Mouse (Mus musculus): ENCODE data around the gene Chrm4. TPM values are rescaled to one million over a fixed set of nuclear protein-coding genes. Genes with fewer than 3 reads are reported as not detected.

Gene Chrm4
- total RNA-seq, 2 experiments from 2014 or later: 15.1 to 21.2 TPM

- DNase-seq (ENCODE audit: low spot score in 2 of 2): no peak
These were observed 35.1 kb downstream of the Chrm4 start for GRCm38 (mm10) chr2:91961901-91962761.

GRCm38 (mm10) chr2:91962864-91963401, 35.9 kb downstream of the Chrm4 start:
- DNase-seq (ENCODE audit: low spot score in 2 of 2): no peak

GRCm38 (mm10) chr2:91963443-91963932, 36.4 kb downstream of the Chrm4 start:
- peak; percentile 92 to 94 for DNase-seq (ENCODE audit: low spot score in 2 of 2)

GRCm38 (mm10) chr2:91964610-91965204, 37.7 kb downstream of the Chrm4 start:
- no peak for DNase-seq (ENCODE audit: low spot score in 2 of 2)

GRCm38 (mm10) chr2:91965417-91965816, 38.4 kb downstream of the Chrm4 start:
- no peak for DNase-seq (ENCODE audit: low spot score in 2 of 2)

GRCm38 (mm10) chr2:91966367-91966766, 39.3 kb downstream of the Chrm4 start:
- DNase-seq (ENCODE audit: low spot score in 2 of 2): no peak

- no peak for DNase-seq (ENCODE audit: low spot score in 2 of 2)
These were observed 40.9 kb downstream of the Chrm4 start for GRCm38 (mm10) chr2:91967962-91968361.

- DNase-seq (ENCODE audit: low spot score in 2 of 2): peak; percentile 68 to 74
These were observed 44.4 kb downstream of the Chrm4 start for GRCm38 (mm10) chr2:91971231-91972097.

GRCm38 (mm10) chr2:91972121-91972566, 45.1 kb downstream of the Chrm4 start:
- DNase-seq (ENCODE audit: low spot score in 2 of 2): no peak

- no peak for DNase-seq (ENCODE audit: low spot score in 2 of 2)
These were observed 46.5 kb downstream of the Chrm4 start for GRCm38 (mm10) chr2:91973416-91974135.

GRCm38 (mm10) chr2:91975581-91976541, 48.8 kb downstream of the Chrm4 start, which contains the start of gene Dgkz:
Gene Dgkz, minus strand, starts transcription at chr2:91975864.
- DNase-seq (ENCODE audit: low spot score in 2 of 2): no peak

- no peak for DNase-seq (ENCODE audit: low spot score in 2 of 2)
These were observed 50.9 kb downstream of the Chrm4 start for GRCm38 (mm10) chr2:91977960-91978359.

Small RNA genes lying within 50 kb of the gene (microRNA-seq; reads per million reads assigned to microRNA genes)
- 0 reads per million in 2 experiments for gene Mir6999

Other genes starting within 250 kb of the Chrm4 start
- 10 to 100 TPM; 57.2 to 59.5 TPM for gene Atg13, start 216.7 kb upstream of the Chrm4 start, total RNA-seq (2021)
- 1 to 10 TPM; 7.5 to 8.5 TPM for gene Harbi1, start 216.4 kb upstream of the Chrm4 start, total RNA-seq (2021)
- gene Ambra1, start 197.1 kb upstream of the Chrm4 start, total RNA-seq (2021): 10 to 100 TPM; 45.5 to 49.1 TPM
- gene Mdk, start 5.0 kb downstream of the Chrm4 start, total RNA-seq (2021): 10 to 100 TPM; 39.5 to 40.9 TPM
- not detected for gene Gm9821, start 18.5 kb downstream of the Chrm4 start, total RNA-seq (2021)
- 100 to 1,000 TPM; 391 to 416 TPM for gene Dgkz, start 48.6 kb downstream of the Chrm4 start, total RNA-seq (2021)
- 1 to 10 TPM; 5.9 to 8.0 TPM for gene Creb3l1, start 97.3 kb downstream of the Chrm4 start, total RNA-seq (2021)
- 10 to 100 TPM; 81.7 to 90.1 TPM for gene Phf21a, start 165.9 kb downstream of the Chrm4 start, total RNA-seq (2021)